Mouse (Mus musculus) lung, postnatal 0 days (tissue): ENCODE measurements at regions not wholly inside any gene's neighbourhood (a gene's known extent, or its start where the extent isn't known, plus 50 kb on each side); places are given as distances from the start of the nearest gene placed in this dataset.

ENCODE experiments used
- ATAC-seq: fragments of 200-750 bp; cut with Nextera tagmentation; 2 replicates; pipeline ENCODE4 v1.8.0; 2017; ENCODE audit warnings: moderate library complexity
- DNase-seq: peaks from one replicate; pipeline ENCODE4 v3.0.0-alpha.2; 2016; ENCODE audit warnings: low spot score
- H3K27ac ChIP-seq: fragments of 300-500 bp; sonication (generic); 2 replicates; pipeline ENCODE4 v1.5.1; 2014; ENCODE audit warnings: antibody characterized with exemption, mild to moderate bottlenecking, low read length, mixed read lengths
- H3K27me3 ChIP-seq: fragments of 300-500 bp; sonication (generic); replicated peaks from 2 replicates; pipeline ENCODE4 v1.6.1; 2014; ENCODE audit warnings: low read length, mixed read lengths; ENCODE audit not compliant: insufficient read depth
- H3K36me3 ChIP-seq: fragments of 300-500 bp; sonication (generic); 2 replicates; pipeline ENCODE4 v1.6.1; 2014; ENCODE audit warnings: low read length, mixed read lengths; ENCODE audit not compliant: insufficient read depth
- H3K4me1 ChIP-seq: fragments of 300-500 bp; sonication (generic); 2 replicates; pipeline ENCODE4 v1.6.1; 2014; ENCODE audit warnings: antibody characterized with exemption, low read depth, low read length, mixed read lengths; ENCODE audit not compliant: insufficient read depth
- H3K4me2 ChIP-seq: fragments of 300-500 bp; sonication (generic); replicated peaks from 2 replicates; pipeline ENCODE4 v1.6.1; 2014; ENCODE audit warnings: low read depth, mild to moderate bottlenecking, low read length, moderate library complexity, mixed read lengths
- H3K4me3 ChIP-seq: fragments of 300-500 bp; sonication (generic); 2 replicates; pipeline ENCODE4 v1.5.1; 2014; ENCODE audit warnings: low read depth, low read length
- H3K9ac ChIP-seq: fragments of 300-500 bp; sonication (generic); replicated peaks from 2 replicates; pipeline ENCODE4 v1.6.1; 2014; ENCODE audit warnings: low read depth, mild to moderate bottlenecking
- H3K9me3 ChIP-seq: fragments of 300-500 bp; sonication (generic); 2 replicates; pipeline ENCODE4 v1.6.1; 2016; ENCODE audit warnings: low read length, mixed read lengths
- CTCF ChIP-seq: IDR thresholded peaks from 2 replicates; pipeline ENCODE4 v1.5.1; 2016; ENCODE audit warnings: antibody characterized with exemption, mild to moderate bottlenecking
- EP300 ChIP-seq: IDR thresholded peaks from 2 replicates; pipeline ENCODE4 v1.6.1; 2016; ENCODE audit warnings: antibody characterized with exemption, mild to moderate bottlenecking, control low read depth
- WGBS: fragments of 180-500 bp; shearing (Covaris S2); extraction: QIAGEN DNeasy Blood & Tissue Kit; methylation state at CpG from one replicate; pipeline ENCODE4 v1.1.7; 2014; 5-methylcytosine and 5-hydroxymethylcytosine counted together

DNA sequence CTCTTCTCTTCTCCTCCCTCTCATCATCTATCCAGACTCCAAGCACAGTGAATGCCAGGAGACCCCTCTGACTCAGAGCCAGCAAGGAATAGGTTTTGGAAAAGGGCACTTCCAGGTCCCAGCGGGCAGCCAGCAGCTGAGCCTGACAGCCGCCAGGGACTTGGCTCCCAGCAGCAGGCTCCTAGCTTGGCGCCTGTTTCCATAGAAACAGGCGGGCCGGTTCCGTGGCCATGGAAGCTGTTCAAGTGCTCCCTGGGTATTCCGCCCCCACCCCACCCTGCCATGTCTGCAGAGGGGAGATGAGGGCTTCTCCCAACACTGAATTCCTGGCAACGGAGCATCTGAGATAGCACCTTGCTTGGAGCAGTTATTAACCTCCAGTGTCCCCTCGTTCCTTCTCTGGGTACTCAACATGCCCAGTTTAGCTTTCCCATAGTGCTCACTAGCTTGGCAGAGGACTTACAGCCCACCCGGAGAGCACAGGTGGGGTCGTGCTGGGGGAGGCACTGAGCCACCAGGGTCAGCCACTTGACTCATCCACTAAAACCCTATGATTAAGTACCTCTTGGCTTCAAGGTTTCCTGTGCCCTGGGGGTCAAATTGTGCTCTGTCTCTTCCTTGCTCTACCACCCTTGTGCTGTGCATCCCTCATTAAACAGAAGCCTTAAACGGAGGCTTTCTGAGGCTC lies 222.7 kb downstream of the H2al1j start:
- H3K27ac ChIP-seq, result no peak overlapping the region
- TF ChIP-seq CTCF (no peak), EP300 (no peak)
- no peak for DNase-seq
- WGBS, result 22% methylated on average over 11 of the region's 12 CpGs
- ATAC-seq, result 0 out of 2 replicates have a peak, but pooled peaks have one; percentile 32
- H3K4me3 ChIP-seq, result no peak overlapping the region
- H3K9me3 ChIP-seq, result no peaks in the 10 kb centered on the region
- H3K4me1 ChIP-seq, result no peaks in the 10 kb centered on the region
- no peak overlapping the region for H3K9ac ChIP-seq
- no peaks in the 10 kb centered on the region for H3K36me3 ChIP-seq
- no peak overlapping the region for H3K4me2 ChIP-seq
- no peaks in the 10 kb centered on the region for H3K27me3 ChIP-seq

DNA sequence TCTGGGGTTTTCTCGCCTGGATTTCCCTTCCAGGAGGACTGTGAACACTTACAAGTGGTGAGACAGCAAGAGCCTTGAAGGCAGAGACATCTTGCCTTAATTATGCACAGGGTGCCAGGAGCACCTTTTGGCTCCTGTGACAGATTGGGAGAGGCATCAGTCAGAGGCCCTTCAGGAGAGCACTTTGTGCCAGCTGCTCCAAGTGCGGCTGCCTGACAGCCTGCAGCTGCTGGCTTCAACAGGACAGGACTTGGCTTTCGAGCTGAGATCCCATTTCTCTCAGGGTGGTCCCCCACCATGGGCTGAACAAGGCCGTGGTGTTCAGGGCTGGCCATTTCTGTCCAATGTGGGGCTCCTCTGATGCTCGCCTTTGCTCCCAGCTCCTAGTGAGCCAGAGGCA lies 224.6 kb downstream of the H2al1j start:
- DNase-seq (no peak), ATAC-seq (no peak)
- H3K9ac ChIP-seq, result no peak overlapping the region
- no peaks in the 10 kb centered on the region for H3K4me1 ChIP-seq
- no peak overlapping the region for H3K4me2 ChIP-seq
- WGBS, result 61% methylated on average over 5 of the region's 5 CpGs
- no peak overlapping the region for H3K27ac ChIP-seq
- no peak overlapping the region for H3K4me3 ChIP-seq
- TF ChIP-seq EP300 (no peak), CTCF (no peak)
- no peaks in the 10 kb centered on the region for H3K9me3 ChIP-seq
- H3K36me3 ChIP-seq, result no peaks in the 10 kb centered on the region
- H3K27me3 ChIP-seq, result no peaks in the 10 kb centered on the region

GRCm38 (mm10) chrX:11555035-11555570 lies 227.5 kb downstream of the H2al1j start:
- no peaks in the 10 kb centered on the region for H3K9me3 ChIP-seq
- ATAC-seq, result no peak
- 75% methylated on average over 7 of the region's 7 CpGs for WGBS
- H3K4me2 ChIP-seq, result no peak overlapping the region
- no peak overlapping the region for H3K9ac ChIP-seq
- no peak overlapping the region for H3K4me3 ChIP-seq
- TF ChIP-seq EP300, result no peak
- TF ChIP-seq CTCF, result no peak
- no peak for DNase-seq
- H3K4me1 ChIP-seq, result no peaks in the 10 kb centered on the region
- H3K36me3 ChIP-seq, result no peaks in the 10 kb centered on the region
- H3K27me3 ChIP-seq, result no peaks in the 10 kb centered on the region
- H3K27ac ChIP-seq, result no peak overlapping the region

DNA sequence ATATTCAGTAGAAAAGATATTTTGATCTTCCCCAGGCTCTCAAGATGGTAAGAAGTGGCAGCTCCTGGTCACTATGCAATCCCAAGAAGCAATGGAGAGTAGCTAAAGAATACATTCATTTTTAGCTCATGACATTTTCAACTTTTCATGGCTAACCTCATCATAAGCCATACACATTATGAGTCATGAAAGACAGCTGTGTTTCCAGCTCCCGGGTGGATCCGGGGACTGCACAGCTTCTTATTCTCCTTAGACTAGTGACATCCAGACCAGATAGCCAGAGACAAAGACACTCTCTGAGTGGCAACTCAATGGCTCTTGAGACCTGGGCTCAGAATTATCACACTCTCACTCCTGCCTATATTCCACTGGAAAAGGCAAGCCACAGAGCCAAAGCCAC lies 230.6 kb downstream of the H2al1j start:
- no peak for TF ChIP-seq CTCF
- no peak for TF ChIP-seq EP300
- Histone ChIP-seq H3K9me3 (no peaks in the 10 kb centered on the region), H3K4me3 (no peak overlapping the region), H3K27me3 (no peaks in the 10 kb centered on the region), H3K36me3 (no peaks in the 10 kb centered on the region), H3K4me1 (no peaks in the 10 kb centered on the region), H3K4me2 (no peak overlapping the region), H3K9ac (no peak overlapping the region), H3K27ac (no peak overlapping the region)
- ATAC-seq (no peak), DNase-seq (no peak)
- whole genome bisulfite sequencing, result 75% methylated on average over 2 of the region's 2 CpGs

GRCm38 (mm10) chrX:11560550-11561276 lies 233.1 kb downstream of the H2al1j start:
- Histone ChIP-seq H3K9me3 (no peaks in the 10 kb centered on the region), H3K4me1 (no peaks in the 10 kb centered on the region), H3K36me3 (no peaks in the 10 kb centered on the region), H3K4me2 (no peak overlapping the region), H3K9ac (no peak overlapping the region), H3K27me3 (no peaks in the 10 kb centered on the region), H3K4me3 (no peak overlapping the region), H3K27ac (no peak overlapping the region)
- WGBS, result 52% methylated on average over 15 of the region's 17 CpGs
- TF ChIP-seq CTCF, result no peak
- no peak for TF ChIP-seq EP300
- no peak for ATAC-seq
- no peak for DNase-seq

DNA sequence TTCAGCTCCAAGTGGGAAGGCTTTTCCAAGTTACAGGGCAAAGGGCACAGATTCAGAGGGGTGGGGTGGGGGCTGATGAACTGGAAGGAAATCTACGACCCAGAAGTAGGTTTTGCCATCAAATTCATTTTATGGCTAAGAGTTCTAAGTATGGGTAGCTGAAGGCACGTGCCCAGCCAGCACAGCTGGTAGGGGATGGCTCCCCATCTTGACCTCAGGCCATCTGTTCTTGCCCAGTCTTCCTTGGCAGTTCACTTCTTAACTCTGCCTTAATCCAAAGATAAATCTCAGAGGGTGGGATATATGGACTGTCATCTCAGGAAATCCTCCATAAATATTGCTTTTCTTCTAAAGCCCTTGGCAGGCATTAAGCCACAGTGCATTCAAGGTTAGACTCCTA lies 238.3 kb downstream of the H2al1j start:
- Histone ChIP-seq H3K27ac (no peak overlapping the region), H3K36me3 (no peaks in the 10 kb centered on the region), H3K4me1 (no peaks in the 10 kb centered on the region), H3K27me3 (no peaks in the 10 kb centered on the region; the same call in 1 of the 2 replicates), H3K4me3 (no peak overlapping the region), H3K9me3 (no peaks in the 10 kb centered on the region), H3K4me2 (no peak overlapping the region), H3K9ac (no peak overlapping the region)
- TF ChIP-seq EP300 (no peak), CTCF (no peak)
- DNase-seq (no peak), ATAC-seq (no peak)
- WGBS, result 34% methylated on average over 2 of the region's 2 CpGs
